Mouse (Mus musculus) cortical plate, adult 2 months (tissue): ENCODE measurements around the gene Gsdma.

Experiments
- CTCF ChIP-seq: fragments of 200-500 bp; IDR thresholded peaks from 2 replicates; pipeline ENCODE4 v1.5.1; 2011; ENCODE audit warnings: mild to moderate bottlenecking, control low read depth, low read length; ENCODE audit not compliant: insufficient read depth; ENCODE audit errors: extremely low read depth
- POLR2A ChIP-seq: fragments of 200-500 bp; IDR thresholded peaks from 2 replicates; pipeline ENCODE4 v1.6.1; 2011; ENCODE audit warnings: mild to moderate bottlenecking, low read length, control low read depth; ENCODE audit not compliant: insufficient read depth; ENCODE audit errors: extremely low read depth

DNA sequence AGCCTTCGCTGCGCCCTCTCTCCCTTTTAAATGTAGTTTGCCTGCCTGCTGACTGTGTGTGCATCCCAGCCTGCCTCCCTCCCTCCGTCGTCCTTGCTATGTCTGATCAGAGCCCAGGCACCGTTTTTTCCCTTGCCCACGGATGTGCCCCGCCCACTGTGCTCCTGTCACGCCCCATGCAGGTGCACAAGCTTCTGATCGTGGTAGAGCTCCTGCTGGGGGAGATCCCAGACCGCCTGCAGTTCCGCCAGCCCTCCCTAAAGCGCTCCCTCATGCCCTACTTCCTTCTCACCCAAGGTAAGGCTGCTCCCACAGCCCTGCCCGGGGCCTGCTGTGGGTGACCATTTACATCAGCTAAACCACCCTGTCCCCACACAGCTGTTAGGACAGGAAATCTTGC is 29.1 kb downstream of the Gsdma start:
- TF ChIP-seq POLR2A (no peak), CTCF (no peak)
